Mouse (Mus musculus) cerebellum, adult 11-12 months (tissue): Measurements from ENCODE around the gene Slc34a3.

Experiments
- DNase-seq: peaks from one replicate; pipeline ENCODE4 v3.0.0; 2022

Gene Slc34a3

GRCm38 (mm10) chr2:25246183-25247072, 12.3 kb upstream of the Slc34a3 start, which contains the start of gene AL732309.1:
Gene AL732309.1, minus strand, starts transcription at chr2:25246863.
- DNase-seq: peak; percentile 77

- no peak for DNase-seq
Measured at GRCm38 (mm10) chr2:25244144-25244543, 10.0 kb upstream of the Slc34a3 start.

GRCm38 (mm10) chr2:25243342-25243741, 9.2 kb upstream of the Slc34a3 start:
- peak; percentile 64 for DNase-seq

GRCm38 (mm10) chr2:25242101-25242506, 7.9 kb upstream of the Slc34a3 start, which contains the start of the genes Rnf208 and Cysrt1:
Gene Rnf208, plus strand, starts transcription at chr2:25242255.
Gene Cysrt1, minus strand, starts transcription at chr2:25242452.
- peak; percentile 60 for DNase-seq

GRCm38 (mm10) chr2:25241438-25241775, 7.2 kb upstream of the Slc34a3 start:
- peak; percentile 50 for DNase-seq

- peak; percentile 78 for DNase-seq
Measured at GRCm38 (mm10) chr2:25240723-25241437, 6.7 kb upstream of the Slc34a3 start.

- DNase-seq: peak; percentile 54
Measured at GRCm38 (mm10) chr2:25240310-25240709, 6.1 kb upstream of the Slc34a3 start.

GRCm38 (mm10) chr2:25239766-25240165, 5.6 kb upstream of the Slc34a3 start:
- peak; percentile 56 for DNase-seq

GRCm38 (mm10) chr2:25238106-25238505, 3.9 kb upstream of the Slc34a3 start:
- no peak for DNase-seq

GRCm38 (mm10) chr2:25237522-25237921, 3.4 kb upstream of the Slc34a3 start:
- no peak for DNase-seq

- DNase-seq: no peak
Measured at GRCm38 (mm10) chr2:25236614-25237013, 2.5 kb upstream of the Slc34a3 start, which contains the start of gene Rnf224. Gene Rnf224, minus strand, starts transcription at chr2:25236787.

- no peak for DNase-seq
Measured at GRCm38 (mm10) chr2:25234551-25235220, 522 bp upstream of the Slc34a3 start.

GRCm38 (mm10) chr2:25233421-25233820, 743 bp downstream of the Slc34a3 start:
- no peak for DNase-seq

GRCm38 (mm10) chr2:25231038-25231437, 3.1 kb downstream of the Slc34a3 start:
- DNase-seq: no peak

- DNase-seq: no peak
Measured at GRCm38 (mm10) chr2:25230581-25230980, 3.6 kb downstream of the Slc34a3 start.

GRCm38 (mm10) chr2:25229582-25229981, 4.6 kb downstream of the Slc34a3 start:
- no peak for DNase-seq

GRCm38 (mm10) chr2:25228995-25229530, 5.1 kb downstream of the Slc34a3 start:
- peak; percentile 63 for DNase-seq

- DNase-seq: peak; percentile 91
Measured at GRCm38 (mm10) chr2:25228431-25228889, 5.7 kb downstream of the Slc34a3 start.

- DNase-seq: peak; percentile 29
Measured at GRCm38 (mm10) chr2:25227406-25227805, 6.8 kb downstream of the Slc34a3 start.

- peak; percentile 70 for DNase-seq
Measured at GRCm38 (mm10) chr2:25226864-25227263, 7.3 kb downstream of the Slc34a3 start.

- peak; percentile 30 for DNase-seq
Measured at GRCm38 (mm10) chr2:25225811-25226379, 8.3 kb downstream of the Slc34a3 start.
